Mouse (Mus musculus) liver, postnatal 0 days (tissue): ENCODE data around the gene Plekha6.

Experiments
- CTCF ChIP-seq: sonication (generic); IDR thresholded peaks from 2 replicates; pipeline ENCODE4 v1.5.1; 2016; ENCODE audit warnings: antibody characterized with exemption, low read depth
- EP300 ChIP-seq: IDR thresholded peaks from 2 replicates; pipeline ENCODE4 v1.6.1; 2016; ENCODE audit warnings: antibody characterized with exemption, low read depth, mild to moderate bottlenecking

- TF ChIP-seq CTCF (no peak), EP300 (no peak)
These were observed 41.0 kb downstream of the Plekha6 start for GRCm38 (mm10) chr1:133204985-133205384.
